Mouse (Mus musculus) lung, postnatal 0 days (tissue): ENCODE data around the gene Ncoa4. TPM values are rescaled to one million over a fixed set of nuclear protein-coding genes. Genes with fewer than 3 reads are reported as not detected.

Experiments used
- ATAC-seq: fragments of 200-750 bp; cut with Nextera tagmentation; 2 replicates; pipeline ENCODE4 v1.8.0; 2017; ENCODE audit warnings: moderate library complexity
- DNase-seq: peaks from one replicate; pipeline ENCODE4 v3.0.0-alpha.2; 2016; ENCODE audit warnings: low spot score
- H3K27ac ChIP-seq: fragments of 300-500 bp; sonication (generic); 2 replicates; pipeline ENCODE4 v1.5.1; 2014; ENCODE audit warnings: antibody characterized with exemption, mild to moderate bottlenecking, low read length, mixed read lengths
- H3K27me3 ChIP-seq: fragments of 300-500 bp; sonication (generic); replicated peaks from 2 replicates; pipeline ENCODE4 v1.6.1; 2014; ENCODE audit warnings: low read length, mixed read lengths; ENCODE audit not compliant: insufficient read depth
- H3K36me3 ChIP-seq: fragments of 300-500 bp; sonication (generic); 2 replicates; pipeline ENCODE4 v1.6.1; 2014; ENCODE audit warnings: low read length, mixed read lengths; ENCODE audit not compliant: insufficient read depth
- H3K4me1 ChIP-seq: fragments of 300-500 bp; sonication (generic); 2 replicates; pipeline ENCODE4 v1.6.1; 2014; ENCODE audit warnings: antibody characterized with exemption, low read depth, low read length, mixed read lengths; ENCODE audit not compliant: insufficient read depth
- H3K4me2 ChIP-seq: fragments of 300-500 bp; sonication (generic); replicated peaks from 2 replicates; pipeline ENCODE4 v1.6.1; 2014; ENCODE audit warnings: low read depth, mild to moderate bottlenecking, low read length, moderate library complexity, mixed read lengths
- H3K4me3 ChIP-seq: fragments of 300-500 bp; sonication (generic); 2 replicates; pipeline ENCODE4 v1.5.1; 2014; ENCODE audit warnings: low read depth, low read length
- H3K9ac ChIP-seq: fragments of 300-500 bp; sonication (generic); replicated peaks from 2 replicates; pipeline ENCODE4 v1.6.1; 2014; ENCODE audit warnings: low read depth, mild to moderate bottlenecking
- H3K9me3 ChIP-seq: fragments of 300-500 bp; sonication (generic); 2 replicates; pipeline ENCODE4 v1.6.1; 2016; ENCODE audit warnings: low read length, mixed read lengths
- CTCF ChIP-seq: IDR thresholded peaks from 2 replicates; pipeline ENCODE4 v1.5.1; 2016; ENCODE audit warnings: antibody characterized with exemption, mild to moderate bottlenecking
- EP300 ChIP-seq: IDR thresholded peaks from 2 replicates; pipeline ENCODE4 v1.6.1; 2016; ENCODE audit warnings: antibody characterized with exemption, mild to moderate bottlenecking, control low read depth
- WGBS: fragments of 180-500 bp; shearing (Covaris S2); extraction: QIAGEN DNeasy Blood & Tissue Kit; methylation state at CpG from one replicate; pipeline ENCODE4 v1.1.7; 2014; 5-methylcytosine and 5-hydroxymethylcytosine counted together
- polyA plus RNA-seq: library from polyadenylated mRNA; unstranded; fragments of >200 nt; fragmentation: Nextera tagmentation; extraction: Ambion mirVana; gene quantifications from 2 replicates; pipeline ENCODE4 v1.2.1, GENCODE M21; 2015

Ncoa4 gene
- polyA plus RNA-seq, 1 experiment from 2014 or later: 73.5 TPM

DNA sequence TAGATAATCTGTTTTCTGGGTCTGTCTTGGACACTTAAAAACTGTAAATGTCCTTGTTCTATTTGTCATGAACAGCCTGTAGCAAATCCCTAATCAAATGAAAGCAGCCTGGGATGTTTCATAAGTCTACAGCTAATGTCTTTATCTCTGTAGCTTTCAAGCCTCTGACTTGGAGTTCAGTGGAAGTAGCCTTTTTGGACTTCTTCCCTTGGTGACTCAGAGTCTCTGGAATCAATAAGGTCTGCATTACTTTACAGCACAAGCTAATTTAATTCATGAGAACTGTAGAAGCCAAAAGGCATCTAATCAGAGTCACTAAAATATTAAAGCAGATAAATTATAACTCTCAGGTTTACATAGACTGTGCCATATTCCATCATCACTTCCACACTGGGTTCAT, 66.9 kb downstream of the Ncoa4 start:
- DNase-seq: no peak
- Histone ChIP-seq H3K4me3 (no peak overlapping the region), H3K9ac (no peak overlapping the region), H3K27ac (no peak overlapping the region), H3K4me2 (no peak overlapping the region), H3K36me3 (no peaks in the 10 kb centered on the region), H3K27me3 (no peaks in the 10 kb centered on the region), H3K9me3 (no peaks in the 10 kb centered on the region), H3K4me1 (no peaks in the 10 kb centered on the region)
- TF ChIP-seq EP300: no peak
- TF ChIP-seq CTCF: no peak
- no peak for ATAC-seq

DNA sequence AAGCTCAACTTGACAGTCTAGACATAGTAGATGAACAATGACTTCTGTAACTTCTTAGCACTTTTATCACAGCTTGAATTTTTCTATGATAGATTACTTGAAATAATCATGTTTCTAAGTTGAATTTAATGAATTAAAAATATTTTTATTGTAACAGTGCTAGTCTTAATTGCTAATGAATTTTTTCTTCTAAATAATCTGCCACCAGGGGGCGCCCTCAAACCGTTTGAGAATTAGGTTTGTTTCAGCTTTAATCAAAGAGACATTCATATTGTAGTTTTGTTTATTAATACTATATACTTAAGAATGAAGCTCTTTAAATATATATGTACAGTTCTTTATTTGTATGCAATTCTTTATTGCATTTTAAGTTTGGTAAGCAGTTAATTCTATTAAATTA, 69.3 kb downstream of the Ncoa4 start:
- Histone ChIP-seq H3K27me3 (no peaks in the 10 kb centered on the region), H3K9me3 (no peaks in the 10 kb centered on the region), H3K4me1 (no peaks in the 10 kb centered on the region), H3K36me3 (no peaks in the 10 kb centered on the region), H3K27ac (no peak overlapping the region), H3K9ac (no peak overlapping the region), H3K4me2 (no peak overlapping the region), H3K4me3 (no peak overlapping the region)
- peak; percentile 66 for DNase-seq
- 3% methylated on average over 2 of the region's 2 CpGs for WGBS
- TF ChIP-seq CTCF: peak; percentile 63
- no peak for TF ChIP-seq EP300
- ATAC-seq: no peak

Other genes with a start within 250 kb of the Ncoa4 start
- 0.44 and 0.73 TPM in 2 replicates for gene Galnt15, start 130.9 kb upstream of the Ncoa4 start, polyA plus RNA-seq
- gene Oxnad1, start 74.5 kb upstream of the Ncoa4 start, polyA plus RNA-seq: 9.1 and 12.1 TPM in 2 replicates
- 70.5 and 81.6 TPM in 2 replicates for gene Dph3, start 74.1 kb upstream of the Ncoa4 start, polyA plus RNA-seq
- gene Msmb, start 17.8 kb upstream of the Ncoa4 start, polyA plus RNA-seq: not detected in 2 replicates
- gene Timm23, start 42.0 kb downstream of the Ncoa4 start, polyA plus RNA-seq: 151 and 160 TPM in 2 replicates
- 16.5 and 20.2 TPM in 2 replicates for gene Parg, start 42.1 kb downstream of the Ncoa4 start, polyA plus RNA-seq
- 1.1 and 1.2 TPM in 2 replicates for gene Ogdhl, start 162.2 kb downstream of the Ncoa4 start, polyA plus RNA-seq
- gene 1700024G13Rik, start 228.5 kb downstream of the Ncoa4 start, polyA plus RNA-seq: 7.8 and 9.5 TPM in 2 replicates